Mouse (Mus musculus): ENCODE measurements around the gene Hexdc. TPM values are rescaled to one million over a fixed set of nuclear protein-coding genes. Genes with fewer than 3 reads are reported as not detected.

Hexdc gene
- polyA plus RNA-seq, 1 experiment from 2014 or later, result 7.3 TPM

GRCm38 (mm10) chr11:121220771-121221170 lies 16.5 kb downstream of the Hexdc start:
- H3K4me3 ChIP-seq (ENCODE audit: low read depth, low read length), result no peak overlapping the region
- H3K27ac ChIP-seq (ENCODE audit: low read depth, low read length), result no peak overlapping the region
- no peaks in the 10 kb centered on the region for H3K4me1 ChIP-seq (replicated peaks; ENCODE audit: control insufficient read depth, insufficient read depth, low read length)
- no peak for TF ChIP-seq CTCF (IDR thresholded peaks at IDR 0.05; ENCODE audit: low read depth)
- no peaks in the 10 kb centered on the region for H3K9me3 ChIP-seq (ENCODE audit: control insufficient read depth)
- no peaks in the 10 kb centered on the region for H3K27me3 ChIP-seq (replicated peaks; ENCODE audit: control insufficient read depth, insufficient read depth, low read length)
- no peak for ATAC-seq
- WGBS, result 86% methylated on average over 5 of the region's 5 CpGs
- H3K36me3 ChIP-seq (ENCODE audit: control insufficient read depth, insufficient read depth), result peaks cover 88% of the 10 kb centered on the region
- no peak overlapping the region for H3K4me2 ChIP-seq (replicated peaks; ENCODE audit: low read depth)
- no peak overlapping the region for H3K9ac ChIP-seq (ENCODE audit: low read depth, low read length)

GRCm38 (mm10) chr11:121221321-121222010 lies 17.2 kb downstream of the Hexdc start:
- H3K9me3 ChIP-seq (ENCODE audit: control insufficient read depth), result no peaks in the 10 kb centered on the region
- no peaks in the 10 kb centered on the region for H3K4me1 ChIP-seq (replicated peaks; ENCODE audit: control insufficient read depth, insufficient read depth, low read length)
- no peak overlapping the region for H3K4me3 ChIP-seq (ENCODE audit: low read depth, low read length)
- no peak overlapping the region for H3K4me2 ChIP-seq (replicated peaks; ENCODE audit: low read depth)
- no peak overlapping the region for H3K9ac ChIP-seq (ENCODE audit: low read depth, low read length)
- no peak overlapping the region; the same call in 1 of the 2 replicates for H3K27ac ChIP-seq (ENCODE audit: low read depth, low read length)
- TF ChIP-seq CTCF (IDR thresholded peaks at IDR 0.05; ENCODE audit: low read depth), result no peak
- ATAC-seq, result no peak
- WGBS, result 91% methylated on average over 6 of the region's 6 CpGs
- H3K27me3 ChIP-seq (replicated peaks; ENCODE audit: control insufficient read depth, insufficient read depth, low read length), result no peaks in the 10 kb centered on the region
- H3K36me3 ChIP-seq (ENCODE audit: control insufficient read depth, insufficient read depth), result peaks cover 92% of the 10 kb centered on the region

- Histone ChIP-seq H3K27me3 (replicated peaks; ENCODE audit: control insufficient read depth, insufficient read depth, low read length) (no peaks in the 10 kb centered on the region), H3K9me3 (ENCODE audit: control insufficient read depth) (no peaks in the 10 kb centered on the region), H3K27ac (ENCODE audit: low read depth, low read length) (peak overlapping the region; percentile 54), H3K36me3 (ENCODE audit: control insufficient read depth, insufficient read depth) (peaks cover 31% of the 10 kb centered on the region), H3K4me2 (replicated peaks; ENCODE audit: low read depth) (peak overlapping the region; percentile 88), H3K9ac (ENCODE audit: low read depth, low read length) (peak overlapping the region; percentile 53), H3K4me3 (ENCODE audit: low read depth, low read length) (peak overlapping the region; percentile 56), H3K4me1 (replicated peaks; ENCODE audit: control insufficient read depth, insufficient read depth, low read length) (peaks cover 7% of the 10 kb centered on the region; the same call in 1 of the 2 replicates)
- peak; percentile 4; the same call in 1 of the 2 replicates for ATAC-seq
- 16% methylated on average over 21 of the region's 21 CpGs for WGBS
- TF ChIP-seq CTCF (IDR thresholded peaks at IDR 0.05; ENCODE audit: low read depth), result no peak
Measured at GRCm38 (mm10) chr11:121228129-121229017, 24.1 kb downstream of the Hexdc start.

- H3K4me3 ChIP-seq (ENCODE audit: low read depth, low read length), result peak within 1 kb of the TSS; percentile 56
- peak; percentile 39; the same call in 1 of the 2 replicates for TF ChIP-seq CTCF (IDR thresholded peaks at IDR 0.05; ENCODE audit: low read depth)
- H3K9ac ChIP-seq (ENCODE audit: low read depth, low read length), result peak within 1 kb of the TSS; percentile 53
- H3K27me3 ChIP-seq (replicated peaks; ENCODE audit: control insufficient read depth, insufficient read depth, low read length), result no peaks in the 10 kb centered on the region
- ATAC-seq, result peak; percentile 87
- peak within 1 kb of the TSS; percentile 54 for H3K27ac ChIP-seq (ENCODE audit: low read depth, low read length)
- WGBS, result under 1% methylated on average over 23 of the region's 23 CpGs
- H3K36me3 ChIP-seq (ENCODE audit: control insufficient read depth, insufficient read depth), result peaks cover 24% of the 10 kb centered on the region
- no peaks in the 10 kb centered on the region for H3K9me3 ChIP-seq (ENCODE audit: control insufficient read depth)
- peak within 1 kb of the TSS; percentile 88 for H3K4me2 ChIP-seq (replicated peaks; ENCODE audit: low read depth)
- H3K4me1 ChIP-seq (replicated peaks; ENCODE audit: control insufficient read depth, insufficient read depth, low read length), result peaks cover 7% of the 10 kb centered on the region; the same call in 1 of the 2 replicates
Measured at GRCm38 (mm10) chr11:121229018-121229439, 24.8 kb downstream of the Hexdc start, which contains the start of gene Cybc1. TSS of gene Cybc1 (minus strand) at chr11:121229322.

- TF ChIP-seq CTCF (IDR thresholded peaks at IDR 0.05; ENCODE audit: low read depth), result no peak
- Histone ChIP-seq H3K9me3 (ENCODE audit: control insufficient read depth) (no peaks in the 10 kb centered on the region), H3K36me3 (ENCODE audit: control insufficient read depth, insufficient read depth) (0 out of 2 replicates have a peak, but pooled peaks cover 3% of the 10 kb centered on the region), H3K4me2 (replicated peaks; ENCODE audit: low read depth) (no peak overlapping the region), H3K4me1 (replicated peaks; ENCODE audit: control insufficient read depth, insufficient read depth, low read length) (peaks cover 14% of the 10 kb centered on the region; the same call in 1 of the 2 replicates), H3K27ac (ENCODE audit: low read depth, low read length) (0 out of 2 replicates have a peak overlapping the region, but pooled peaks have one; percentile 28), H3K4me3 (ENCODE audit: low read depth, low read length) (no peak overlapping the region), H3K27me3 (replicated peaks; ENCODE audit: control insufficient read depth, insufficient read depth, low read length) (no peaks in the 10 kb centered on the region), H3K9ac (ENCODE audit: low read depth, low read length) (no peak overlapping the region)
- ATAC-seq, result no peak
- WGBS, result 67% methylated on average over 4 of the region's 4 CpGs
Measured at GRCm38 (mm10) chr11:121231191-121231590, 27.0 kb downstream of the Hexdc start.
